Mouse (Mus musculus): ENCODE measurements at regions not wholly inside any gene's neighbourhood (a gene's known extent, or its start where the extent isn't known, plus 50 kb on each side); places are given as distances from the start of the nearest gene placed in this dataset.

GRCm38 (mm10) chr11:18656358-18656757, 362.4 kb downstream of the Meis1 start:
- 89% methylated on average over 1 of the region's 1 CpGs for WGBS
- Histone ChIP-seq H3K4me1 (ENCODE audit: control insufficient read depth, insufficient read depth, low read length) (no peaks in the 10 kb centered on the region), H3K4me3 (replicated peaks; ENCODE audit: insufficient read depth, low read depth, low read length) (no peak overlapping the region), H3K27me3 (ENCODE audit: control insufficient read depth, insufficient read depth, low read length) (no peaks in the 10 kb centered on the region), H3K27ac (ENCODE audit: insufficient read depth, low read length) (no peak overlapping the region)
- no peak for TF ChIP-seq POLR2A (IDR thresholded peaks at IDR 0.05; ENCODE audit: borderline replicate concordance, insufficient read depth, low read length)
- TF ChIP-seq CTCF (IDR thresholded peaks at IDR 0.05; ENCODE audit: borderline replicate concordance, insufficient read depth, low read depth, low read length) = no peak
- no peak for DNase-seq

GRCm38 (mm10) chr11:18631975-18632773, 386.6 kb downstream of the Meis1 start:
- TF ChIP-seq POLR2A (IDR thresholded peaks at IDR 0.05; ENCODE audit: borderline replicate concordance, insufficient read depth, low read length) = no peak
- no peak for TF ChIP-seq CTCF (IDR thresholded peaks at IDR 0.05; ENCODE audit: borderline replicate concordance, insufficient read depth, low read depth, low read length)
- Histone ChIP-seq H3K27me3 (ENCODE audit: control insufficient read depth, insufficient read depth, low read length) (no peaks in the 10 kb centered on the region), H3K27ac (ENCODE audit: insufficient read depth, low read length) (no peak overlapping the region), H3K4me3 (replicated peaks; ENCODE audit: insufficient read depth, low read depth, low read length) (no peak overlapping the region), H3K4me1 (ENCODE audit: control insufficient read depth, insufficient read depth, low read length) (no peaks in the 10 kb centered on the region)
- peak in 1 of 2 experiments; percentile 13 for DNase-seq
- WGBS = 29% methylated on average over 5 of the region's 5 CpGs

DNA sequence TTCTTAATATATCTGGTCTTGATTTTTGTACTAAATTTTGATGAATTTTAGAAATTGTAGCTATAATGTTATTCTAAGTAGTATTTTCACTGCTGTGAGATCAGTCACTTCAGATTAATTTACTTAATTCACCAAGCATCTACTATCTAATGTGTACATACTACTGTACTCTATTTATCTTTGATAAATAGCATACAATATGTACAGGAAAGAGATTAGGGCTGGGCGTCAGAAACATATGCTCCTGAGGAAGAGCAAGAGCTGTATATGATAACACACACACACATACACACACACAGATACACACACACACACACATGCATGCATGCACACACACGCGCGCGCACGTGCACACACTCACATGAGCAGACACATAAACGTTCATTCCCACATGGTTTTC, 387.2 kb downstream of the Meis1 start:
- H3K27me3 ChIP-seq (ENCODE audit: control insufficient read depth, insufficient read depth, low read length) = no peaks in the 10 kb centered on the region
- WGBS = 90% methylated on average over 7 of the region's 7 CpGs
- TF ChIP-seq POLR2A (IDR thresholded peaks at IDR 0.05; ENCODE audit: borderline replicate concordance, insufficient read depth, low read length) (no peak), CTCF (IDR thresholded peaks at IDR 0.05; ENCODE audit: borderline replicate concordance, insufficient read depth, low read depth, low read length) (no peak)

DNA sequence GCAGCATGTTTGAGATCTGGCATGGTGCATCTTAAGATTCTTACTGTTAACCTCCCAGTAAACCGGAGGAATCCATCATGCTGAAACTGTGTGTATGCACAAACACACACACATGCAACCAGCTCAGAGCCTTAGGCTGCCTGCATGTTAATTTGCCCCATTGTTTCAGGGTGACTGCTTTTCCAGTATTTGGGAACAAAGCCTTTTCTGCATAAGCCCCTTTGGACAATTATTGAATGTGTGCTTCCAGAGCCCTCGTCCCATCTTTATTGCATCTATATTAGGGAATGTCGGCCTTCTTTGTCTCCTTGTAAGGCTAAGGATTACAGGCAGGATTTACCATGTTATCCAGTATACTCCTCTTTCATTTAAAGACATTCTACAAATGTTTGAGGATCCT, 397.0 kb downstream of the Meis1 start:
- H3K4me3 ChIP-seq (replicated peaks; ENCODE audit: insufficient read depth, low read depth, low read length) = no peak overlapping the region
- no peaks in the 10 kb centered on the region for H3K27me3 ChIP-seq (ENCODE audit: control insufficient read depth, insufficient read depth, low read length)
- WGBS = 51% methylated on average over 3 of the region's 3 CpGs
- TF ChIP-seq POLR2A (IDR thresholded peaks at IDR 0.05; ENCODE audit: borderline replicate concordance, insufficient read depth, low read length) (no peak), CTCF (IDR thresholded peaks at IDR 0.05; ENCODE audit: borderline replicate concordance, insufficient read depth, low read depth, low read length) (no peak)
- DNase-seq = no peak
- no peaks in the 10 kb centered on the region for H3K4me1 ChIP-seq (ENCODE audit: control insufficient read depth, insufficient read depth, low read length)
- H3K27ac ChIP-seq (ENCODE audit: insufficient read depth, low read length) = no peak overlapping the region

More for the DNA sequence above, 387.2 kb downstream of the Meis1 start:
- no peak overlapping the region for H3K4me3 ChIP-seq (replicated peaks; ENCODE audit: insufficient read depth, low read depth, low read length)
- H3K4me1 ChIP-seq (ENCODE audit: control insufficient read depth, insufficient read depth, low read length) = no peaks in the 10 kb centered on the region
- no peak for DNase-seq
- no peak overlapping the region for H3K27ac ChIP-seq (ENCODE audit: insufficient read depth, low read length)

DNA sequence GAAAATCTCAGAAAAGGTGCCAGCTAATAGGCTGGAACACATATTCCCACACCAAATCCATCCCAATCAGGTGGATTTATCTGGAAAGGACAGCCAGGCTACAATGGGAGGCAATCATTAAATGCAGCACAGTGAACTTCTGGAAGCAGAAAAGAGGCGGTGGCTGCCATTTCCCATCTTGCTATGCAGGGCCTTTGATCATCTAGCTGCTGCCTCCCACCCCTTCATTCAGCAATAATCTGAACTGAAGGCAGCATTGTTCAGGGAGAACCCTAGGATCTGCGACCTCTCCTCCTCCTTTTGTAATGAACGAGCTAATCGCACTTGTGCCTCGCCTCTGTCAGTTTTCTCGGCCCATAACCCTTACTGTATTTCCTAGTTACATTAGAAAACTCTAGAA, 413.9 kb downstream of the Meis1 start:
- Histone ChIP-seq H3K4me3 (replicated peaks; ENCODE audit: insufficient read depth, low read depth, low read length) (no peak overlapping the region), H3K27ac (ENCODE audit: insufficient read depth, low read length) (no peak overlapping the region), H3K4me1 (ENCODE audit: control insufficient read depth, insufficient read depth, low read length) (no peaks in the 10 kb centered on the region), H3K27me3 (ENCODE audit: control insufficient read depth, insufficient read depth, low read length) (no peaks in the 10 kb centered on the region)
- WGBS = 66% methylated on average over 6 of the region's 6 CpGs
- TF ChIP-seq POLR2A (IDR thresholded peaks at IDR 0.05; ENCODE audit: borderline replicate concordance, insufficient read depth, low read length) (no peak), CTCF (IDR thresholded peaks at IDR 0.05; ENCODE audit: borderline replicate concordance, insufficient read depth, low read depth, low read length) (no peak)
- no peak for DNase-seq

GRCm38 (mm10) chr11:18601568-18602182, 417.1 kb downstream of the Meis1 start:
- no peaks in the 10 kb centered on the region for H3K4me1 ChIP-seq (ENCODE audit: control insufficient read depth, insufficient read depth, low read length)
- 84% methylated on average over 6 of the region's 6 CpGs for WGBS
- TF ChIP-seq CTCF (IDR thresholded peaks at IDR 0.05; ENCODE audit: borderline replicate concordance, insufficient read depth, low read depth, low read length) = no peak
- TF ChIP-seq POLR2A (IDR thresholded peaks at IDR 0.05; ENCODE audit: borderline replicate concordance, insufficient read depth, low read length) = no peak
- H3K4me3 ChIP-seq (replicated peaks; ENCODE audit: insufficient read depth, low read depth, low read length) = no peak overlapping the region
- no peaks in the 10 kb centered on the region for H3K27me3 ChIP-seq (ENCODE audit: control insufficient read depth, insufficient read depth, low read length)
- no peak for DNase-seq
- no peak overlapping the region for H3K27ac ChIP-seq (ENCODE audit: insufficient read depth, low read length)

DNA sequence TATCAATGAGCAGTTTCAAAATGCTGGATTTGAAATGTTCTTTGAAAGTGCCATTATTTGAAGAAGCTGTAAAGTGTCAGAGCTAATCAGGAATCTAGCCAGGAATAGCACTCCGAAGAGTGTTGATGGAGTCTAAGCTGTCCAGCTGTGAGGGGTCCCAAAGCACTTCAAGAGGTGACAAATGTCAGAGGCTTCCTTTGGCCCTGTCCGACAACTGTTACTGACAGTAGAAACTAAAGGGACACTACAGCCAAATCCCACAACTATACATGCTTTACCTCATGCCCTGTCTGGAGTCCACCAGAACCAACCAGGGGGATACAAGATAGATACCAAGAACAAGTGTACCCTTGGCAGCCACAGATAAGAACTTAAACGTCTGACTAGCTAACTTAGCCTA, 420.4 kb downstream of the Meis1 start:
- no peak overlapping the region for H3K4me3 ChIP-seq (replicated peaks; ENCODE audit: insufficient read depth, low read depth, low read length)
- TF ChIP-seq CTCF (IDR thresholded peaks at IDR 0.05; ENCODE audit: borderline replicate concordance, insufficient read depth, low read depth, low read length) = no peak
- no peak for TF ChIP-seq POLR2A (IDR thresholded peaks at IDR 0.05; ENCODE audit: borderline replicate concordance, insufficient read depth, low read length)
- WGBS = 76% methylated on average over 3 of the region's 3 CpGs
- no peak overlapping the region for H3K27ac ChIP-seq (ENCODE audit: insufficient read depth, low read length)
- no peaks in the 10 kb centered on the region for H3K4me1 ChIP-seq (ENCODE audit: control insufficient read depth, insufficient read depth, low read length)
- H3K27me3 ChIP-seq (ENCODE audit: control insufficient read depth, insufficient read depth, low read length) = no peaks in the 10 kb centered on the region
- DNase-seq = no peak

DNA sequence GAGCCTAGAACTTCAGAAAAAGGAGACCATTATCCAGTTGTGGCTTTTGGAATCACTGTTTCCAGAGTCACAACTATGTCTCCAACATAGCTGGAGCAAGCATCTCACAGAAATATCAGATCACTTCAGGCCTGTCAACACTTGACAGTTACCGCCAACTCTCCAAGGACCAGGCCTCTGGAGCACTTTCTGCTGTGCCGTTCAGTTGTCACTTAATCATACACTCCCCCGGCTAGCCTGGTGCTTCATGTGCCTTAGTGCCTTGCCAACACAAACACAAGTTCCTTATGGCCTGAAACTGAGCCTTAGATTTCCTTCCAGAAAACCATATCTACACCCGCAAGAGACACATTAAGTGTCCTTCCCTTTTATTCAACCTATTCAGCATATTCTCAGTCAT, 421.8 kb downstream of the Meis1 start:
- Histone ChIP-seq H3K27ac (ENCODE audit: insufficient read depth, low read length) (no peak overlapping the region), H3K4me3 (replicated peaks; ENCODE audit: insufficient read depth, low read depth, low read length) (no peak overlapping the region), H3K4me1 (ENCODE audit: control insufficient read depth, insufficient read depth, low read length) (no peaks in the 10 kb centered on the region), H3K27me3 (ENCODE audit: control insufficient read depth, insufficient read depth, low read length) (no peaks in the 10 kb centered on the region)
- DNase-seq = no peak
- WGBS = 80% methylated on average over 4 of the region's 4 CpGs
- no peak for TF ChIP-seq POLR2A (IDR thresholded peaks at IDR 0.05; ENCODE audit: borderline replicate concordance, insufficient read depth, low read length)

Measured in cerebellum, adult 2 months (tissue).